Mouse (Mus musculus) spleen, postnatal 14 days (tissue): ENCODE data around the gene Rbm45.

Experiments
- DNase-seq, 2 experiments: peaks; one replicate each; pipeline ENCODE4 v3.0.0; 2021 to 2022; ENCODE audit warnings: low spot score in 2 of 2

Gene Rbm45

GRCm38 (mm10) chr2:76369821-76370655 is at the start of gene Rbm45:
Gene Rbm45, plus strand, starts transcription at chr2:76369984.
- peak; percentile 78 to 81 for DNase-seq

- DNase-seq: no peak
Measured at GRCm38 (mm10) chr2:76320336-76320735, 49.4 kb upstream of the Rbm45 start.

- no peak for DNase-seq
Measured at GRCm38 (mm10) chr2:76323185-76323875, 46.5 kb upstream of the Rbm45 start.

GRCm38 (mm10) chr2:76324463-76324862 is 45.3 kb upstream of the Rbm45 start:
- no peak for DNase-seq

- no peak for DNase-seq
Measured at GRCm38 (mm10) chr2:76326161-76326560, 43.6 kb upstream of the Rbm45 start.

- no peak for DNase-seq
Measured at GRCm38 (mm10) chr2:76330081-76330480, 39.7 kb upstream of the Rbm45 start.

- no peak for DNase-seq
Measured at GRCm38 (mm10) chr2:76332161-76332805, 37.5 kb upstream of the Rbm45 start.

GRCm38 (mm10) chr2:76334596-76334995 is 35.2 kb upstream of the Rbm45 start:
- no peak for DNase-seq

- no peak for DNase-seq
Measured at GRCm38 (mm10) chr2:76338215-76339156, 31.3 kb upstream of the Rbm45 start, which contains the start of gene Pde11a. Gene Pde11a, minus strand, starts transcription at chr2:76338774.

GRCm38 (mm10) chr2:76342146-76342545 is 27.6 kb upstream of the Rbm45 start:
- no peak for DNase-seq

GRCm38 (mm10) chr2:76347839-76348238 is 21.9 kb upstream of the Rbm45 start:
- no peak for DNase-seq

GRCm38 (mm10) chr2:76360226-76360625 is 9.6 kb upstream of the Rbm45 start, which contains the start of gene Cyct:
Gene Cyct, minus strand, starts transcription at chr2:76360450.
- no peak for DNase-seq

- no peak for DNase-seq
Measured at GRCm38 (mm10) chr2:76362111-76362510, 7.7 kb upstream of the Rbm45 start.

- DNase-seq: no peak
Measured at GRCm38 (mm10) chr2:76365811-76366210, 4.0 kb upstream of the Rbm45 start.

- DNase-seq: peak; percentile 55 to 75
Measured at GRCm38 (mm10) chr2:76367188-76367922, 2.4 kb upstream of the Rbm45 start.

- no peak for DNase-seq
Measured at GRCm38 (mm10) chr2:76368861-76369660, 723 bp upstream of the Rbm45 start.

- no peak for DNase-seq
Measured at GRCm38 (mm10) chr2:76370656-76370922, 805 bp downstream of the Rbm45 start.

GRCm38 (mm10) chr2:76372244-76372643 is 2.5 kb downstream of the Rbm45 start:
- DNase-seq: no peak

- no peak for DNase-seq
Measured at GRCm38 (mm10) chr2:76374544-76375206, 4.9 kb downstream of the Rbm45 start.
